Mouse (Mus musculus) heart, adult 18-20 months (tissue): ENCODE measurements around the gene Rspo4. TPM values are rescaled to one million over a fixed set of nuclear protein-coding genes. Genes with fewer than 3 reads are reported as not detected.

Experiments used
- DNase-seq, 2 experiments: peaks; one replicate each; pipeline ENCODE4 v3.0.0; 2021 to 2022; ENCODE audit warnings: mixed read lengths in 1 of 2
- long read RNA-seq, 2 experiments: library from polyadenylated mRNA; stranded (forward); transcript quantifications; one replicate each; pipeline ENCODE4 v2.0.0; 2021
- total RNA-seq, 2 experiments: library from RNA; stranded (reverse); gene quantifications; 2 replicates each; pipeline ENCODE4 v1.2.3; 2021

The Rspo4 gene
- not detected for total RNA-seq
- long read RNA-seq, experiment 1 = 0 reads
- long read RNA-seq, experiment 2 = 0 reads

GRCm38 (mm10) chr2:151842648-151843226 is at the start of gene Rspo4:
Gene Rspo4, plus strand, starts transcription at chr2:151842927.
- no peak for DNase-seq

- no peak for DNase-seq
Observed at GRCm38 (mm10) chr2:151815586-151815985, 27.1 kb upstream of the Rspo4 start.

- no peak for DNase-seq
Observed at GRCm38 (mm10) chr2:151862257-151862810, 19.6 kb downstream of the Rspo4 start.

- DNase-seq = no peak
Observed at GRCm38 (mm10) chr2:151864941-151865340, 22.2 kb downstream of the Rspo4 start.

GRCm38 (mm10) chr2:151866487-151866886 is 23.8 kb downstream of the Rspo4 start:
- DNase-seq = peak; percentile 17 to 60

GRCm38 (mm10) chr2:151868196-151868595 is 25.5 kb downstream of the Rspo4 start:
- no peak for DNase-seq

GRCm38 (mm10) chr2:151874551-151874950 is 31.8 kb downstream of the Rspo4 start:
- peak in 1 of 2 experiments; percentile 44 for DNase-seq

- DNase-seq = peak; percentile 40 to 71
Observed at GRCm38 (mm10) chr2:151876012-151876485, 33.3 kb downstream of the Rspo4 start.

- DNase-seq = no peak
Observed at GRCm38 (mm10) chr2:151878645-151879044, 35.9 kb downstream of the Rspo4 start.

GRCm38 (mm10) chr2:151879760-151880159 is 37.0 kb downstream of the Rspo4 start:
- DNase-seq = no peak

GRCm38 (mm10) chr2:151891031-151891430 is 48.3 kb downstream of the Rspo4 start:
- no peak for DNase-seq

GRCm38 (mm10) chr2:151893122-151893774 is 50.5 kb downstream of the Rspo4 start:
- DNase-seq = no peak

- DNase-seq = no peak
Observed at GRCm38 (mm10) chr2:151894209-151894980, 51.7 kb downstream of the Rspo4 start.

- DNase-seq = no peak
Observed at GRCm38 (mm10) chr2:151895911-151896310, 53.2 kb downstream of the Rspo4 start.

GRCm38 (mm10) chr2:151898106-151898505 is 55.4 kb downstream of the Rspo4 start:
- DNase-seq = no peak

GRCm38 (mm10) chr2:151900845-151901244 is 58.1 kb downstream of the Rspo4 start:
- DNase-seq = no peak

- DNase-seq = no peak
Observed at GRCm38 (mm10) chr2:151903267-151903666, 60.5 kb downstream of the Rspo4 start.

GRCm38 (mm10) chr2:151903933-151904332 is 61.2 kb downstream of the Rspo4 start:
- DNase-seq = no peak

GRCm38 (mm10) chr2:151904636-151905035 is 61.9 kb downstream of the Rspo4 start:
- no peak for DNase-seq

- no peak for DNase-seq
Observed at GRCm38 (mm10) chr2:151907020-151907419, 64.3 kb downstream of the Rspo4 start.

- DNase-seq = no peak
Observed at GRCm38 (mm10) chr2:151909386-151909785, 66.7 kb downstream of the Rspo4 start.

GRCm38 (mm10) chr2:151910498-151910897 is 67.8 kb downstream of the Rspo4 start:
- DNase-seq = peak in 1 of 2 experiments; percentile 36
